Mouse (Mus musculus) forebrain, postnatal 0 days (tissue): ENCODE measurements around the gene Cybrd1. TPM values are rescaled to one million over a fixed set of nuclear protein-coding genes. Genes with fewer than 3 reads are reported as not detected.

Source experiments
- ATAC-seq: fragments of 200-750 bp; cut with Nextera tagmentation; 2 replicates; pipeline ENCODE4 v1.8.0; 2017; ENCODE audit warnings: mild to moderate bottlenecking, moderate library complexity
- DNase-seq: peaks from one replicate; pipeline ENCODE4 v3.0.0-alpha.2; 2015
- H3K27ac ChIP-seq: fragments of 300-500 bp; sonication (generic); 2 replicates; pipeline ENCODE4 v1.5.1; 2014; ENCODE audit warnings: low read depth, mild to moderate bottlenecking, antibody characterized with exemption, low read length, moderate library complexity, mixed read lengths
- H3K27me3 ChIP-seq: fragments of 300-500 bp; sonication (generic); 2 replicates; pipeline ENCODE4 v1.6.1; 2014; ENCODE audit warnings: mild to moderate bottlenecking, low read length, mixed read lengths; ENCODE audit not compliant: insufficient read depth
- H3K36me3 ChIP-seq: fragments of 300-500 bp; sonication (generic); 2 replicates; pipeline ENCODE4 v1.6.1; 2014; ENCODE audit warnings: mild to moderate bottlenecking, moderate library complexity; ENCODE audit not compliant: insufficient read depth
- H3K4me1 ChIP-seq: fragments of 300-500 bp; sonication (generic); 2 replicates; pipeline ENCODE4 v1.6.1; 2014; ENCODE audit warnings: antibody characterized with exemption; ENCODE audit not compliant: insufficient read depth
- H3K4me2 ChIP-seq: fragments of 300-500 bp; sonication (generic); 2 replicates; pipeline ENCODE4 v1.6.1; 2014; ENCODE audit warnings: low read depth, mild to moderate bottlenecking, moderate library complexity
- H3K4me3 ChIP-seq: fragments of 300-500 bp; sonication (generic); 2 replicates; pipeline ENCODE4 v1.5.1; 2014; ENCODE audit warnings: low read depth, low read length, mixed read lengths
- H3K9ac ChIP-seq: fragments of 300-500 bp; sonication (generic); 2 replicates; pipeline ENCODE4 v1.6.1; 2014; ENCODE audit warnings: mild to moderate bottlenecking
- H3K9me3 ChIP-seq: fragments of 300-500 bp; sonication (generic); 2 replicates; pipeline ENCODE4 v1.6.1; 2016; ENCODE audit warnings: low read length
- CTCF ChIP-seq: sonication (generic); IDR thresholded peaks from 2 replicates; pipeline ENCODE4 v1.5.1; 2016; ENCODE audit warnings: antibody characterized with exemption, control low read depth, low read depth
- WGBS: fragments of 180-500 bp; shearing (Covaris S2); extraction: QIAGEN DNeasy Blood & Tissue Kit; methylation state at CpG from one replicate; pipeline ENCODE4 v1.1.7; 2014; 5-methylcytosine and 5-hydroxymethylcytosine counted together
- polyA plus RNA-seq: library from polyadenylated mRNA; unstranded; fragments of >200 nt; fragmentation: Nextera tagmentation; extraction: Ambion mirVana; gene quantifications from 2 replicates; pipeline ENCODE4 v1.2.1, GENCODE M21; 2015
- total RNA-seq: library from RNA; depleted of rRNA; stranded (reverse); fragments of >200 nt; gene quantifications from 2 replicates; pipeline ENCODE4 v1.2.3, GENCODE M21; 2014

Gene Cybrd1
- total and polyA plus RNA-seq, 2 experiments from 2014 or later = 2.5 to 7.0 TPM

- ATAC-seq = no peak
- peak; percentile 41 for TF ChIP-seq CTCF
- Histone ChIP-seq H3K36me3 (peaks cover 33% of the 10 kb centered on the region), H3K27me3 (no peaks in the 10 kb centered on the region), H3K9me3 (no peaks in the 10 kb centered on the region), H3K4me3 (no peak overlapping the region), H3K27ac (no peak overlapping the region), H3K9ac (no peak overlapping the region), H3K4me2 (no peak overlapping the region), H3K4me1 (no peaks in the 10 kb centered on the region)
- WGBS = 87% methylated on average over 4 of the region's 4 CpGs
- DNase-seq = no peak
Measured at GRCm38 (mm10) chr2:71090660-71091445, 26.9 kb upstream of the Cybrd1 start.

- 87% methylated on average over 7 of the region's 7 CpGs for WGBS
- no peak overlapping the region for H3K4me3 ChIP-seq
- no peak for TF ChIP-seq CTCF
Measured at GRCm38 (mm10) chr2:71096170-71096569, 21.6 kb upstream of the Cybrd1 start.

GRCm38 (mm10) chr2:71102621-71103291, 15.0 kb upstream of the Cybrd1 start:
- no peak overlapping the region for H3K4me3 ChIP-seq
- H3K9me3 ChIP-seq = no peaks in the 10 kb centered on the region
- no peak for TF ChIP-seq CTCF
- peaks cover 8% of the 10 kb centered on the region for H3K36me3 ChIP-seq
- no peaks in the 10 kb centered on the region for H3K4me1 ChIP-seq
- H3K9ac ChIP-seq = no peak overlapping the region
- no peak for ATAC-seq
- no peak for DNase-seq
- H3K27ac ChIP-seq = no peak overlapping the region
- H3K4me2 ChIP-seq = no peak overlapping the region
- 80% methylated on average over 10 of the region's 10 CpGs for WGBS
- no peaks in the 10 kb centered on the region for H3K27me3 ChIP-seq

More at GRCm38 (mm10) chr2:71096170-71096569, 21.6 kb upstream of the Cybrd1 start:
- DNase-seq = no peak
- Histone ChIP-seq H3K9me3 (no peaks in the 10 kb centered on the region), H3K36me3 (peaks cover 15% of the 10 kb centered on the region), H3K4me2 (no peak overlapping the region), H3K9ac (no peak overlapping the region), H3K27me3 (no peaks in the 10 kb centered on the region), H3K27ac (no peak overlapping the region), H3K4me1 (no peaks in the 10 kb centered on the region)
- no peak for ATAC-seq

GRCm38 (mm10) chr2:71103292-71103680, 14.4 kb upstream of the Cybrd1 start:
- H3K4me3 ChIP-seq = no peak overlapping the region
- no peaks in the 10 kb centered on the region for H3K27me3 ChIP-seq
- TF ChIP-seq CTCF = no peak
- DNase-seq (no peak), ATAC-seq (no peak)
- H3K9ac ChIP-seq = no peak overlapping the region
- H3K4me2 ChIP-seq = no peak overlapping the region
- H3K36me3 ChIP-seq = peaks cover 8% of the 10 kb centered on the region
- no peaks in the 10 kb centered on the region for H3K9me3 ChIP-seq
- WGBS = 87% methylated on average over 4 of the region's 4 CpGs
- no peak overlapping the region for H3K27ac ChIP-seq
- H3K4me1 ChIP-seq = no peaks in the 10 kb centered on the region

GRCm38 (mm10) chr2:71104696-71105095, 13.0 kb upstream of the Cybrd1 start:
- TF ChIP-seq CTCF = no peak
- no peak for DNase-seq
- no peaks in the 10 kb centered on the region for H3K4me1 ChIP-seq
- H3K9me3 ChIP-seq = no peaks in the 10 kb centered on the region
- H3K27ac ChIP-seq = no peak overlapping the region
- no peak overlapping the region for H3K4me3 ChIP-seq
- ATAC-seq = no peak
- H3K9ac ChIP-seq = no peak overlapping the region
- no peak overlapping the region for H3K4me2 ChIP-seq
- 80% methylated on average over 3 of the region's 3 CpGs for WGBS
- no peaks in the 10 kb centered on the region for H3K27me3 ChIP-seq
- H3K36me3 ChIP-seq = no peaks in the 10 kb centered on the region; the same call in 1 of the 2 replicates

GRCm38 (mm10) chr2:71105469-71106215, 12.1 kb upstream of the Cybrd1 start:
- H3K4me2 ChIP-seq = no peak overlapping the region
- no peaks in the 10 kb centered on the region for H3K4me1 ChIP-seq
- DNase-seq = no peak
- H3K9me3 ChIP-seq = no peaks in the 10 kb centered on the region
- no peak for TF ChIP-seq CTCF
- H3K36me3 ChIP-seq = no peaks in the 10 kb centered on the region; the same call in 1 of the 2 replicates
- no peak for ATAC-seq
- no peak overlapping the region for H3K4me3 ChIP-seq
- H3K9ac ChIP-seq = no peak overlapping the region
- no peaks in the 10 kb centered on the region for H3K27me3 ChIP-seq
- 82% methylated on average over 14 of the region's 14 CpGs for WGBS
- no peak overlapping the region for H3K27ac ChIP-seq
